Mouse (Mus musculus): ENCODE measurements around the gene Otop2.
A peak's percentile ranks its signal among the peaks of the same experiment; 100 is the strongest.

GRCm38 (mm10) chr11:115367395-115367944 is 60.5 kb downstream of the Otop2 start, which contains the start of gene Hid1:
- TF ChIP-seq POLR2A (IDR thresholded peaks at IDR 0.05; ENCODE audit: borderline replicate concordance, extremely low read depth, insufficient read depth, insufficient read length, poor library complexity, severe bottlenecking) = peak; percentile 82
- no peak for TF ChIP-seq CTCF (IDR thresholded peaks at IDR 0.05; ENCODE audit: borderline replicate concordance, extremely low read depth, insufficient read depth, insufficient read length)

Measured in brain, embryonic 14.5 days (tissue).